Mouse (Mus musculus): ENCODE results near the gene Actl7a.

Actl7a gene

DNA sequence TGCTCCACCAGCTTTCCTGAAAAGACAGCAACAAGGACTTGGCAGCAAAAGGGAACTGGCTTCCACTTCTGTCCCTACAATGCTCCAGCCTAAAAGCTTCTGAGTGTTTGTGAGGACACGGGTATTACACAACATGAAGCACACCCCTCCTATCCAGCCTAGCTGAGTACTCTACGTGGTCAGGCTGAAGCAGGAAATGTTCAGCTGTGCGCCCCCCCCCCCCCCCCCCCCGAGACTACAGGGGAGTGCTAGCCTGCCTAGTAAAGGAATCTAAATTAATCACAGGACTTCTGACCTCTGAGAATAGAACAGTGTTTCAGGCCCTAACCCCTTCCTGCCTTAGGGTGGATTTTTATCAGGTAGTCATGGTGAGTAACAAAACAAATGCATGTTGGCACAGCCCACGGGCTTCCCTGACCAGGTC is 24.7 kb downstream of the Actl7a start:
- DNase-seq, result no peak

DNA sequence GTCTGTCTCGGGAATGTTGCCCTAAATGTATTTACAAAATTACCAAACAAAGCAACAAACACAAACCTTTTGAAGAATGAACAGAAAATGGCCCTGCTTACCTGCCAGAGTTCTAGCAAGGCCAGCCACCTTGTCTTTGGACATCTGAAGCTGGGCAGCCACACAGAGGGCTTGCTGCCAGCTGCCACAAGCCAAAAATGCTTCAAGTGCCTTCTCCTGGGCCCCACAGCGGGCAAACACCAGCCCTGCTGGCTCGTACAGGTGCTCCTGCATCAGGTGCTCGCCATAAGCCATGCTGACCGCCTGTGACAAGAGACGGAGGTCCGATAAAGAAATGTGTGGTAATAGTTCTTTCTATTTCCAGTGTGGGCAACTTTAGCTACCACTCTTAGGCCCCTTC is 25.7 kb downstream of the Actl7a start:
- DNase-seq, result no peak

GRCm38 (mm10) chr4:56771065-56771464 is 27.9 kb downstream of the Actl7a start:
- no peak for DNase-seq

GRCm38 (mm10) chr4:56791373-56791772 is 48.2 kb downstream of the Actl7a start:
- no peak for DNase-seq

All from cerebellum, adult 11-12 months (tissue).